Mouse (Mus musculus) layer of hippocampus, adult 2 months (tissue): ENCODE measurements around the gene Ints3. TPM values are rescaled to one million over a fixed set of nuclear protein-coding genes. Genes with fewer than 3 reads are reported as not detected.
"Not testable (repeated sequence)": the region's sequence is repeated elsewhere in the genome, so short reads cannot be mapped to it uniquely, and the experiment has no call there.

Experiments
- DNase-seq, 2 experiments: peaks; one replicate each; pipeline ENCODE4 v3.0.0; 2022; ENCODE audit warnings: low spot score in 2 of 2
- H3K27ac ChIP-seq: fragments of 200-600 bp; 2 replicates; pipeline ENCODE4 v1.8.1; 2022
- H3K4me3 ChIP-seq: fragments of 200-600 bp; 2 replicates; pipeline ENCODE4 v1.8.1; 2022; ENCODE audit warnings: mild to moderate bottlenecking
- CTCF ChIP-seq: fragments of 200-600 bp; conservative IDR thresholded peaks from 2 replicates; pipeline ENCODE4 v1.8.1; 2022; ENCODE audit warnings: antibody characterized with exemption, mild to moderate bottlenecking, moderate library complexity
- total RNA-seq, 2 experiments: library from RNA; stranded (reverse); gene quantifications; 2 replicates each; pipeline ENCODE4 v1.2.3; 2021

Ints3 gene
- total RNA-seq, 2 experiments from 2014 or later, result 74.1 to 75.4 TPM

GRCm38 (mm10) chr3:90342853-90343252 lies 90.6 kb downstream of the Ints3 start:
- TF ChIP-seq CTCF, result peak; percentile 58
- DNase-seq, H3K27ac ChIP-seq, H3K4me3 ChIP-seq: not testable (repeated sequence)

Other genes with a start within 250 kb of the Ints3 start
- gene Rps27, start 220.0 kb downstream of the Ints3 start, total RNA-seq, result 100 to 1,000 TPM; 995 to 997 TPM
- gene Rab13, start 219.9 kb downstream of the Ints3 start, total RNA-seq, result 1 to 10 TPM; 6.2 to 8.8 TPM
- gene Jtb, start 202.0 kb downstream of the Ints3 start, total RNA-seq, result 10 to 100 TPM; 44.3 to 45.3 TPM
- gene Creb3l4, start 190.1 kb downstream of the Ints3 start, total RNA-seq, result not detected
- 10 to 100 TPM; 42.5 to 45.5 TPM for gene Slc39a1, start 185.4 kb downstream of the Ints3 start, total RNA-seq
- 10 to 100 TPM; 38.3 to 49.5 TPM for gene Crtc2, start 179.5 kb downstream of the Ints3 start, total RNA-seq
- gene Dennd4b, start 168.4 kb downstream of the Ints3 start, total RNA-seq, result 10 to 100 TPM; 33.7 to 35.6 TPM
- gene Gatad2b, start 140.4 kb downstream of the Ints3 start, total RNA-seq, result 100 to 1,000 TPM; 107 to 108 TPM
- 10 to 100 TPM; 15.0 to 17.2 TPM for gene Slc27a3, start 43.7 kb downstream of the Ints3 start, total RNA-seq
- 1 to 10 TPM; 6.5 to 7.4 TPM for gene Npr1, start 32.2 kb upstream of the Ints3 start, total RNA-seq
- 10 to 100 TPM; 85.4 to 88.0 TPM for gene Ilf2, start 42.5 kb upstream of the Ints3 start, total RNA-seq
- 10 to 100 TPM; 53.4 to 54.5 TPM for gene Snapin, start 57.4 kb upstream of the Ints3 start, total RNA-seq
- gene Chtop, start 75.9 kb upstream of the Ints3 start, total RNA-seq, result 100 to 1,000 TPM; 152 to 153 TPM
- 10 to 100 TPM; 89.9 to 92.1 TPM for gene S100a1, start 80.8 kb upstream of the Ints3 start, total RNA-seq
- gene S100a13, start 80.8 kb upstream of the Ints3 start, total RNA-seq, result 10 to 100 TPM; 20.2 to 20.6 TPM
- under 1 TPM; 0.49 to 0.95 TPM for gene S100a14, start 93.2 kb upstream of the Ints3 start, total RNA-seq
- gene S100a16, start 103.6 kb upstream of the Ints3 start, total RNA-seq, result 10 to 100 TPM; 79.0 to 82.8 TPM
- under 1 TPM; 0.64 to 0.79 TPM for gene S100a3, start 127.0 kb upstream of the Ints3 start, total RNA-seq
- gene S100a2, start 156.6 kb upstream of the Ints3 start, total RNA-seq, result not detected
- gene Gm42674, start 168.3 kb upstream of the Ints3 start, total RNA-seq, result not detected
- gene S100a4, start 170.1 kb upstream of the Ints3 start, total RNA-seq, result 1 to 10 TPM; 3.4 to 5.7 TPM
- gene S100a5, start 174.9 kb upstream of the Ints3 start, total RNA-seq, result not detected
- 10 to 100 TPM; 18.4 to 21.8 TPM for gene S100a6, start 179.3 kb upstream of the Ints3 start, total RNA-seq
- under 1 TPM; 0.37 to 0.67 TPM for gene S100a7a, start 220.4 kb upstream of the Ints3 start, total RNA-seq
- gene S100a8, start 235.4 kb upstream of the Ints3 start, total RNA-seq, result not detected